Mouse (Mus musculus): ENCODE measurements at regions not wholly inside any gene's neighbourhood (a gene's known extent, or its start where the extent isn't known, plus 50 kb on each side); places are given as distances from the start of the nearest gene placed in this dataset.

DNA sequence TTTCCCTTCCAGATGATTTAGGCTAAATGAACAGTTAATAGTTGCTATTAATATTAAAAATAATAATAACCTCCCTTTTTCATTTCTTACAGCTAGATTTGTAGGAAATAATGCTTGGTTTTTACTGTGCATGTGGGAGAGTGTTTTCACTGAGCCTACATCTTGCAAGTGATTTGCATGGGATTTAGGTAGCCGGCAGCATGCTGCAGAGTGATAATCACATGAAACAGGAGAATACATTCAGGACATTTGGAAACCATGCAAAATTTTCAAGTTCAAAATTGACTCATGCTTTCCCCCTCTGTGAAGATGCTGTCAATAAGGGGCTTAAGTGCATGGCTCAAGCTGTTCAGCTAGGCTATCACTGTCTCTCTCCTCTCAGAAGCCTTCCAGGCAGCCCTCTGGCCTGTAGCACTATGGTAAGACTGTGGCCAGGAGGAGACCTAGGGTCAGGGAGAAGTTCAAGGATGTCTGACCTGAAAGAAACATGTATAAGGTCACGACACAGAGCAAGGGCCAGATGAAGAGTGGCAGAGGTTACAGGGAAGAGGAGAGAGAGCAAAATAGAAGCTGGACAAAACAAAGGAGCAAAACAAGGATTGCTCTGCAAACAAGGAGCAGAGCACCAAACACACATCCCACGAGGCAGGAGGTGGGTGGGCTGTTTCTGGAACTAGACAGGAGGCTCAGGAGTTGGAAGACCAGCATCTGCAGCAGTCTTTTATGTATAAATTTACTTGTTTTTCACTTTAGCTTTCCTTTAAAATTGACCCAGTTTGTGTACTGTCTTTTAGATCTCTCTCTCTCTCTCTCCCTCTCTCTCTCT is 177.5 kb downstream of the Tmem161b start:
- DNase-seq (ENCODE audit: low spot score), result no peak

- no peak for DNase-seq (ENCODE audit: low spot score)
Observed at GRCm38 (mm10) chr13:84401006-84401405, 178.9 kb downstream of the Tmem161b start.

- no peak for DNase-seq (ENCODE audit: low spot score)
Observed at GRCm38 (mm10) chr13:84404566-84405194, 182.6 kb downstream of the Tmem161b start.

DNA sequence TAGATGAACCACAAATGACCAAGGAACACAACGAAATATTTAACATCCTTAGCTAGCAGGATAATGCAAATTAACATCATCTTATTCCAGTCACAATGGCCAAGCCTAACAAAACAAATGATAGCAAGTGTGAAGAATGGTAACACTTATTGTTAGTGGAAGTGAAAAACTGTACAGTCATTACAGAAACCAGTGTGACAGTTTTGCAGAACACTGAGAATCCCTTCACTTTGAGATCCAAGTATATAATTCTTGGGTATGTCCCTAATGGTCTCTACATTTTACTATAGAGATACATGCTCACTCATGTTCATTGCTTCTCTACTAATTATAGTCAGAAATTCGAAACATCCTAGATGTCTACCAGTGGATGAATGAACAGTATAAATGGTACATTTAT is 212.3 kb downstream of the Tmem161b start:
- DNase-seq (ENCODE audit: low spot score), result no peak

DNA sequence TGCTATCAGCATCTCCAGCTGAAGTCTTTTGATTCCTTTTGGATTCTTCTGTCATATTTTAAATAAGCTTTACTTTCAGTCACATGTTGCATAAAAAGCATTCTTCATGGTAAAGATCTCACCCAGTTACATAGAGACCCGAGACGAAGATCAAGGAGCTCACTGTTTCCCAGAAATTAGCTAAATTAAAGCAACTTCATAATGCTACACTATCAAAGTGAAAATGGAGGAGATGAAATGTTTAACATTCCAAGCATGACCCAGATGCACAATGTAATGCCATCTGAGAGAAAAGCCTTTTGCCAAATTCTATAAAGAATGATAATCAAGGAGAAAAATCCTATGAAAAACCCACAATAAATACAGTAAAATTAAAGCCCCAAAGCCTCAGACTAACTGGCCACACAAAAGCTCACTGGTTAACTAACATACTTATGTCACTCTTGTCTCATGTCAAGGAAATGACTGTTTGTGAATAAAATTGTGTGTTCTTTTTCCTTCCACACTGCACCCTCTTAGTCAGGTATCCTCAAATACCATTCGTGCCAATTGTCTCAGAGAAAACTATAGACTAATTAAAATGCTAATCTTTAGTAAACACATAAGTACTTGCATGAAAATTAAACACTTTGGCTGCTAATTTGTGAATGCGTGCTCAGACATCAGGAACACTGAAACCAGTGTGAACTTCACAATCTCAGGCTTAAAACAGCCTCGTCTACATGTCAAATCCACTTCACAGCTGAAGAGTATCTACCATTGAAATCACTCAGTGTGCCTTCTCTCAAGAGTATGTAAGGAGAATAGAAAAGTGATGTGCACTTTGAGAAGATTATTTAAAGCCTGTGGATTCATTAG is 215.7 kb downstream of the Tmem161b start:
- DNase-seq (ENCODE audit: low spot score), result no peak

DNA sequence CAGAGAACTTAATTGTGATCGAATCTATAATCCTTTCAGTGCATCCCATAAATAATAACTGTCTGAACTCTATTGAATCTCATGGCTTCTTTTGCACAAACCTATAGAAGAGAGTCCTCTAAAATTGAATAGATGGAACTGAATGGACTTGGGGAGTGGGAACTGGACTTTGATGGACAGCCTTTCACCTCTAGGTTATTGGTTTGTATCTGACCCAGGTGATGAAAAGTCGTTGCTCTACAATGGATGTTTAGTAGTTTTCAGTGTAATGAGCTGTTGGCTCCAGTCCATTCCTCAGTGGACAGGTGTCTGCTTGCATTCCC is 216.3 kb downstream of the Tmem161b start:
- DNase-seq (ENCODE audit: low spot score), result no peak

DNA sequence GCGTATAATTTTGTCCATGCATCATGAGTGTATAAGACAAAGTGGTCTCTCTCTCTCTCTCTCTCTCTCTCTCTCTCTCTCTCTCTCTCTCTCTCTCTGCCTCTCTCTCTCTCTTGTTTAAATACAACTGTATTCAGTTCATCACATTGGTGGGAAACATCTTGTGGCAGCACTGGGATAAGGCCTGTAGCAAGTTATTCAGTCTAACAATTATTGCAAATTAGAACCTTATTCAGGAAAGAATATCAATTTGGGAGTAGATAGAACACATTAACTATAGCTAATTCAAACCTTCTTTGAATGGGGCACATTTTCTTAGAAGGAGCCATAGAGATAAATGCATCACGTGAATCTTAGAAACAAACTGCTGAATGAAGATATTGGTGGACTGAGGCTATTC is 226.4 kb downstream of the Tmem161b start:
- no peak for DNase-seq (ENCODE audit: low spot score)

DNA sequence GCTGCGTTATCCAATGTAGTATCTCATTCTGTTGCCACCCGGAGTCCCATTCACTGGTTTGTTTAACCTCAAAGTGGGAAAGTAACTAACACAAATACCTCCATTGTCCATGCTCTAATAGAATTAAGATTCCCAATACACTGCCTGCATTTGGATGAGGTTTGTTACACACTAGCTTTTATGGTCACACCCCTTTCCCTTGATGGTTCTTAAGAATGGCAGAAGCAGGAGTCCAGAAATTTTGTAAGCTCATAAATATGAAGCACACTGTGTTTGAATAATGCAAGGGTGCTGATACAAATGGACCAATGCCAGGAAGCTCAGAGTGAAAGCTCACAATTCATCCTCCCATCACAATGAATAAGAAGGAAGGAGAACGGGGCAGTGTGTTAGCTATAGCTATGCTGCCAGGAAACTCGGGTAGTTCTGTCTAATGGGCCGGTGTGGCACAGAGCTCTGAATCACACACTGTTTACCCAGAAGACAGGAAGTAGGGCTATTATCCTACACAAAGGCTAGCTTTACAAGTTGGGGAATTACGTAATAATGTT is 227.0 kb downstream of the Tmem161b start:
- no peak for DNase-seq (ENCODE audit: low spot score)

Data from ovary, postnatal 36 days (tissue).